Mouse (Mus musculus) cortical plate, adult 2 months (tissue): ENCODE measurements around the gene Tnrc18. TPM values are rescaled to one million over a fixed set of nuclear protein-coding genes. Genes with fewer than 3 reads are reported as not detected.

Experiments used
- H3K27ac ChIP-seq: fragments of 200-500 bp; 2 replicates; pipeline ENCODE4 v1.5.1; 2012; ENCODE audit warnings: low read length, control low read depth, inconsistent platforms; ENCODE audit not compliant: insufficient read depth
- H3K4me1 ChIP-seq: fragments of 200-500 bp; 2 replicates; pipeline ENCODE4 v1.6.1; 2011; ENCODE audit warnings: low read length; ENCODE audit not compliant: control insufficient read depth, insufficient read depth
- H3K4me3 ChIP-seq: fragments of 200-500 bp; 2 replicates; pipeline ENCODE4 v1.5.1; 2011; ENCODE audit warnings: mild to moderate bottlenecking, low read length, control low read depth; ENCODE audit not compliant: insufficient read depth
- CTCF ChIP-seq: fragments of 200-500 bp; IDR thresholded peaks from 2 replicates; pipeline ENCODE4 v1.5.1; 2011; ENCODE audit warnings: mild to moderate bottlenecking, control low read depth, low read length; ENCODE audit not compliant: insufficient read depth; ENCODE audit errors: extremely low read depth
- POLR2A ChIP-seq: fragments of 200-500 bp; IDR thresholded peaks from 2 replicates; pipeline ENCODE4 v1.6.1; 2011; ENCODE audit warnings: mild to moderate bottlenecking, low read length, control low read depth; ENCODE audit not compliant: insufficient read depth; ENCODE audit errors: extremely low read depth
- polyA plus RNA-seq: library from polyadenylated mRNA; depleted of rRNA; stranded (reverse); fragments of >200 nt; gene quantifications from 2 replicates; pipeline ENCODE4 v1.2.3, GENCODE M21; 2012; rRNA removed

The Tnrc18 gene
- polyA plus RNA-seq, 1 experiment: 31.7 TPM

DNA sequence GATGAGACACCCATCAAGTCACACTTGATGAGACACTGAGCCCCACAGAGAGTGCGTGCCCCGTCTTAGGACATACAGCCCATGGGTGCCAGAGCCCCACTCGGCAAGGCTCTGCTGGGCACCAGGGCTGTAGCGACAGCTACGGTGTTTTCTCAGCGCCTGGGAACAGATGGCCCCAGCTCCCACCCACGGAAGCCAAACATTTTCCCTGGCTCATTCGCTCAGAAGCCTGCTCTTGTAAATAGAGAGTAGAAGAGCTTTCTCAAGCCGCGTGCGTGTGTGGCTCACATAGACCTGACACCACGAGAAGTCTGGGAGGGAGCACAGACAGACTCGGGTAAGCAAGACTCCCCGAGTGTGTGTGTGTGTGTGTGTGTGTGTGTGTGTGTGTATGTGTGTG, 125.2 kb downstream of the Tnrc18 start, which contains the start of gene Slc29a4:
TSS of gene Slc29a4 (plus strand) at position 265 of the 400 bp plus-strand sequence.
- Histone ChIP-seq H3K4me3 (no peak within 1 kb of the TSS), H3K27ac (no peak within 1 kb of the TSS), H3K4me1 (peaks cover 1% of the 10 kb centered on the region; the same call in 1 of the 2 replicates)
- no peak for TF ChIP-seq CTCF

DNA sequence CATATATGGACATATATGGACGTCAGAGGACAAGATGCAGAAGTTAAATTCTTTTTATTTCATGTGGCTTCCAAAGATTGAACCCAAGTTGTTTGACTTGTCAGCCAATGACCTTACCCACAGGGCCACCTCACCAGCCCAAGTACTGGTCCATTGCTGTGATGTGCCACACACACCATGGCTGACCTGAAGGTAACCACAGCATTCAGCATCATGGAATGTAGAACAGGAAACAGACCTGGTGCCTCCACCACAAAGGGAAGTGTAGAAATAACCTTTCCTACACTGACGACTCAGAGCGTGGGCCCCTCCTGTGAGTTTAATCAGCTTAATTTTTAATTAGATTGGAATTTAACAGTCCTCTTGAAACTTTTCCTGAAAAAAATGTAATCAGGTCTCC, 127.1 kb downstream of the Tnrc18 start:
- TF ChIP-seq POLR2A: no peak
- TF ChIP-seq CTCF: no peak
- peaks cover 1% of the 10 kb centered on the region; the same call in 1 of the 2 replicates for H3K4me1 ChIP-seq
- H3K27ac ChIP-seq: no peak overlapping the region
- no peak overlapping the region for H3K4me3 ChIP-seq

DNA sequence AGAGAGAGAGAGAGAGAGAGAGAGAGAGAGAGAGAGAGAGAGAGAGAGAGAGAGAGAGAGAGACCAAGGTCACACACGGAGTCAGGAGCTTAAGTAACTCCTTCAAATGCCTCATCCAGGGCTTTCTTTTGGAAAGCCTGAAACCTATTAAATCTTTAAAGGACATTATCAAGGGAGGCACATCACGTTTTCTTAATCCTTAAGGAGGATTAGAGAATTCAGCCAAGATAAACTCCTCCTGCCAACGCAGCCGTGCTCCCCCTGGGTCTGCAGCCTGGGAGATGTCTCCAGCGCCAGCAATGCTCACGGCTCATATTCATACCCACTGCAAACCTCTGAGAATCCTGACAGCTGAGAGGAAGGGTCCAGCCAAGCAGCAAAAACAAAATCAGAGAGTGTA, 128.6 kb downstream of the Tnrc18 start:
- Histone ChIP-seq H3K4me3 (no peak overlapping the region), H3K4me1 (peaks cover 1% of the 10 kb centered on the region; the same call in 1 of the 2 replicates), H3K27ac (no peak overlapping the region)
- TF ChIP-seq CTCF: no peak
- no peak for TF ChIP-seq POLR2A

- Histone ChIP-seq H3K4me1 (no peaks in the 10 kb centered on the region), H3K27ac (no peak overlapping the region)
Measured at GRCm38 (mm10) chr5:142682529-142682928, 134.9 kb downstream of the Tnrc18 start.

GRCm38 (mm10) chr5:142681911-142682310, 135.6 kb downstream of the Tnrc18 start:
- TF ChIP-seq POLR2A: no peak
- no peak for TF ChIP-seq CTCF
- H3K4me3 ChIP-seq: no peak overlapping the region
- no peaks in the 10 kb centered on the region for H3K4me1 ChIP-seq
- no peak overlapping the region for H3K27ac ChIP-seq

More at GRCm38 (mm10) chr5:142682529-142682928, 134.9 kb downstream of the Tnrc18 start:
- TF ChIP-seq CTCF: no peak
- no peak for TF ChIP-seq POLR2A
- no peak overlapping the region for H3K4me3 ChIP-seq

DNA sequence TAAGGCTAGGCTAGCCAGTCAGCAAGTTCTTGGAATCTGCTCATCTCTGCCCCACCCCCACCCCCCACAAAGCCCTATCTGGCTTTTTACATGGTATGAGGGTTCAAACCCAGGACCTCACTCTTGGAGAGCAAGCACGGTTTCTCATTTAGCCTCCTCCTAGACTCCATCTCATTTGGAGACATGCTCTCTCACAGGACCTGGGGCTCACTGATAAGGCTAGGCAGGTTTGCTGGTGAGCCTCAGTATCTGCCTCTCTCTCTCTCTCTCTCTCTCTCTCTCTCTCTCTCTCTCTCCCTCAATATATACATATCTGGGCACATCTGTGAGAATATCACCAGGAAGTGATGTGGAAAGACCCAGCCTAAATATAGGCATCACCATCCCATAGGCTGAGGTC, 138.4 kb downstream of the Tnrc18 start:
- Histone ChIP-seq H3K4me1 (no peaks in the 10 kb centered on the region), H3K4me3 (no peak overlapping the region), H3K27ac (no peak overlapping the region)
- no peak for TF ChIP-seq POLR2A
- TF ChIP-seq CTCF: no peak

GRCm38 (mm10) chr5:142678141-142678571, 139.3 kb downstream of the Tnrc18 start:
- TF ChIP-seq POLR2A (no peak), CTCF (no peak)
- no peak overlapping the region for H3K27ac ChIP-seq
- no peaks in the 10 kb centered on the region for H3K4me1 ChIP-seq

More at GRCm38 (mm10) chr5:142678141-142678571, 139.3 kb downstream of the Tnrc18 start:
- H3K4me3 ChIP-seq: no peak overlapping the region

Other genes with a start within 250 kb of the Tnrc18 start
- gene Mmd2, start 208.9 kb downstream of the Tnrc18 start, polyA plus RNA-seq: 96.9 and 99.1 TPM in 2 replicates
- 72.2 and 74.3 TPM in 2 replicates for gene Wipi2, start 190.0 kb downstream of the Tnrc18 start, polyA plus RNA-seq
- 7.9 and 12.4 TPM in 2 replicates for gene Slc29a4, start 125.2 kb downstream of the Tnrc18 start, polyA plus RNA-seq
- gene Fbxl18, start 77.8 kb upstream of the Tnrc18 start, polyA plus RNA-seq: 22.4 and 22.7 TPM in 2 replicates
- gene Actb, start 89.1 kb upstream of the Tnrc18 start, polyA plus RNA-seq: 2,590 and 2,602 TPM in 2 replicates
- 260 and 267 TPM in 2 replicates for gene Fscn1, start 142.7 kb upstream of the Tnrc18 start, polyA plus RNA-seq